Comparison of ENCODE assay signal across 24 mouse cellular contexts in the genomic region with DNA sequence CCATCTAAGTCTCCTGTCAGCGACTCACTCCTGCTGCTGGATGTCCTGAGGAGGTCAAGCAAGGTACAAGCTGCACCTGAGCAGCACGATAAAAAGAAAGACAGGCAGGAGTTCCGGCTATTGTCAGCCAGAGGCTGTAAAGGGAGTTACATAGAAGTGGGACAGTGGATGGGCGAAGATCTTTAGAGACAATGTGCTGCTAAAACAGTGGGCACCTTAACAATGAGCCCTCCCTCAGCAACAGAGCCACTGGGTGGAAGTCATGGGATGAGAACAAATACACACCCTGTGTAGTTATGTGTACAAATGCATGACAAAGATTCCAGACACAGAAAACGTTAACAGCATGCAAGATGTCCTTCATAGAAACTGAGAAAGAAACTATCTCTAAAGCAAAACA.
"Had no signal": no experiment of that assay in that cellular context is flagged by ENCODE, and none has a peak within 500 bp of the region (broad histone marks: within the 10 kb centered on the region; RNA-seq: fewer than 3 reads in every experiment).

No protein-coding gene starts in this region.

- H3K36me3 ChIP-seq: heart, embryonic 10.5 days; heart, embryonic 12.5 days; hindbrain, embryonic 12.5 days; intestine, embryonic 15.5 days; limb, embryonic 13.5 days; limb, embryonic 15.5 days; liver, embryonic 12.5 days had no signal

- H3K27me3 ChIP-seq: heart, embryonic 12.5 days; hindbrain, embryonic 12.5 days; intestine, embryonic 15.5 days; limb, embryonic 13.5 days; limb, embryonic 15.5 days; liver, embryonic 12.5 days had no signal

- H3K9me3 ChIP-seq: heart, embryonic 10.5 days; heart, embryonic 12.5 days; hindbrain, embryonic 12.5 days; intestine, embryonic 15.5 days; limb, embryonic 13.5 days; limb, embryonic 15.5 days; liver, embryonic 12.5 days had no signal

- H3K9ac ChIP-seq: heart, embryonic 12.5 days; hindbrain, embryonic 12.5 days; hindbrain, embryonic 14.5 days; intestine, embryonic 15.5 days; limb, embryonic 13.5 days; limb, embryonic 15.5 days; liver, embryonic 12.5 days; liver, embryonic 14.5 days had no signal

- H3K4me1 ChIP-seq: heart, embryonic 10.5 days; heart, embryonic 12.5 days; intestine, embryonic 15.5 days; liver, embryonic 12.5 days had no signal

- ATAC-seq: hindbrain, embryonic 16.5 days; inflammation-experienced regulatory T-cells, adult 6 months; intestine, embryonic 15.5 days; intestine, postnatal 0 days; liver, embryonic 12.5 days had no signal

- DNase-seq: gastrocnemius, postnatal 10 days; gastrocnemius, postnatal 25 days; heart, adult 18-20 months; heart, postnatal 10 days; heart, postnatal 4 days; kidney, adult 18-20 months; kidney, adult 8-10 months; kidney, postnatal 10 days; kidney, postnatal 25 days; kidney, postnatal 4 days; left cerebral cortex, postnatal 4 days had no signal

- H3K4me2 ChIP-seq: heart, embryonic 12.5 days; hindbrain, embryonic 12.5 days; hindbrain, embryonic 14.5 days; intestine, embryonic 15.5 days; limb, embryonic 13.5 days; limb, embryonic 15.5 days; liver, embryonic 12.5 days had no signal

- H3K27ac ChIP-seq: heart, embryonic 10.5 days; hindbrain, embryonic 12.5 days; hindbrain, embryonic 14.5 days; intestine, embryonic 15.5 days; layer of hippocampus, adult 2 months; limb, embryonic 13.5 days; limb, embryonic 15.5 days; liver, embryonic 12.5 days; liver, embryonic 14.5 days had no signal

- H3K4me3 ChIP-seq: heart, embryonic 10.5 days; heart, embryonic 12.5 days; hindbrain, embryonic 12.5 days; intestine, embryonic 15.5 days; layer of hippocampus, adult 2 months; limb, embryonic 13.5 days; limb, embryonic 15.5 days; liver, embryonic 12.5 days had no signal
